Mouse (Mus musculus) stomach, postnatal 0 days (tissue): ENCODE measurements at regions not wholly inside any gene's neighbourhood (a gene's known extent, or its start where the extent isn't known, plus 50 kb on each side); places are given as distances from the start of the nearest gene placed in this dataset.

Source experiments
- ATAC-seq: fragments of 200-750 bp; cut with Nextera tagmentation; 2 replicates; pipeline ENCODE4 v1.8.0; 2017; ENCODE audit not compliant: low FRiP score, low TSS enrichment
- DNase-seq: peaks from one replicate; pipeline ENCODE4 v3.0.0-alpha.2; 2016; ENCODE audit warnings: low spot score
- H3K27ac ChIP-seq: fragments of 300-500 bp; sonication (generic); replicated peaks from 2 replicates; pipeline ENCODE4 v1.5.1; 2014; ENCODE audit warnings: mild to moderate bottlenecking, control low read depth
- H3K27me3 ChIP-seq: fragments of 300-500 bp; sonication (generic); 2 replicates; pipeline ENCODE4 v1.6.1; 2014; ENCODE audit warnings: low read length; ENCODE audit not compliant: control insufficient read depth, insufficient read depth
- H3K36me3 ChIP-seq: fragments of 300-500 bp; sonication (generic); 2 replicates; pipeline ENCODE4 v1.6.1; 2014; ENCODE audit warnings: low read length, mixed read lengths; ENCODE audit not compliant: control insufficient read depth, insufficient read depth
- H3K4me1 ChIP-seq: fragments of 300-500 bp; sonication (generic); replicated peaks from 2 replicates; pipeline ENCODE4 v1.6.1; 2014; ENCODE audit warnings: antibody characterized with exemption; ENCODE audit not compliant: control insufficient read depth, insufficient read depth
- H3K4me2 ChIP-seq: fragments of 300-500 bp; sonication (generic); replicated peaks from 2 replicates; pipeline ENCODE4 v1.6.1; 2014; ENCODE audit warnings: low read depth, mild to moderate bottlenecking, control low read depth, moderate library complexity
- H3K4me3 ChIP-seq: fragments of 300-500 bp; sonication (generic); 2 replicates; pipeline ENCODE4 v1.5.1; 2014; ENCODE audit warnings: low read depth, low read length, control low read depth
- H3K9ac ChIP-seq: fragments of 300-500 bp; sonication (generic); 2 replicates; pipeline ENCODE4 v1.6.1; 2014; ENCODE audit warnings: mild to moderate bottlenecking, low read length, control low read depth, mixed read lengths
- H3K9me3 ChIP-seq: fragments of 300-500 bp; sonication (generic); 2 replicates; pipeline ENCODE4 v1.6.1; 2016; ENCODE audit warnings: low read length; ENCODE audit not compliant: control insufficient read depth
- CTCF ChIP-seq: IDR thresholded peaks from 2 replicates; pipeline ENCODE4 v1.5.1; 2016; ENCODE audit warnings: antibody characterized with exemption, low read depth, mild to moderate bottlenecking, moderate library complexity
- EP300 ChIP-seq: optimal IDR thresholded peaks from 2 replicates; pipeline ENCODE3; 2016; ENCODE audit warnings: antibody characterized with exemption
- WGBS: fragments of 180-500 bp; shearing (Covaris S2); extraction: QIAGEN DNeasy Blood & Tissue Kit; methylation state at CpG from one replicate; pipeline ENCODE4 v1.1.7; 2014; 5-methylcytosine and 5-hydroxymethylcytosine counted together

- Histone ChIP-seq H3K4me2 (no peak overlapping the region), H3K4me3 (no peak overlapping the region), H3K9ac (no peak overlapping the region), H3K9me3 (no peaks in the 10 kb centered on the region), H3K27me3 (no peaks in the 10 kb centered on the region), H3K27ac (no peak overlapping the region), H3K4me1 (no peaks in the 10 kb centered on the region), H3K36me3 (no peaks in the 10 kb centered on the region)
- 81% methylated on average over 6 of the region's 6 CpGs for WGBS
- no peak for ATAC-seq
- TF ChIP-seq CTCF: no peak
- TF ChIP-seq EP300: no peak
- DNase-seq: no peak
Observed at GRCm38 (mm10) chr2:74264963-74265362, 314.3 kb downstream of the Lnpk start.

- no peak for TF ChIP-seq CTCF
- TF ChIP-seq EP300: no peak
- 19% methylated on average over 8 of the region's 8 CpGs for WGBS
- H3K4me2 ChIP-seq: no peak overlapping the region
Observed at GRCm38 (mm10) chr2:74257034-74257781, 322.0 kb downstream of the Lnpk start.

GRCm38 (mm10) chr2:74247521-74247920, 331.7 kb downstream of the Lnpk start:
- no peaks in the 10 kb centered on the region for H3K4me1 ChIP-seq
- no peak overlapping the region for H3K27ac ChIP-seq
- no peaks in the 10 kb centered on the region for H3K9me3 ChIP-seq
- no peak overlapping the region for H3K4me2 ChIP-seq
- WGBS: 87% methylated on average over 3 of the region's 3 CpGs
- H3K9ac ChIP-seq: no peak overlapping the region
- DNase-seq: no peak
- H3K36me3 ChIP-seq: no peaks in the 10 kb centered on the region
- no peak for ATAC-seq
- no peaks in the 10 kb centered on the region for H3K27me3 ChIP-seq
- no peak overlapping the region for H3K4me3 ChIP-seq
- TF ChIP-seq CTCF (peak; percentile 59), EP300 (no peak)

More at GRCm38 (mm10) chr2:74257034-74257781, 322.0 kb downstream of the Lnpk start:
- no peak for DNase-seq
- Histone ChIP-seq H3K4me3 (no peak overlapping the region), H3K4me1 (no peaks in the 10 kb centered on the region), H3K9me3 (no peaks in the 10 kb centered on the region), H3K27ac (no peak overlapping the region), H3K36me3 (no peaks in the 10 kb centered on the region), H3K9ac (no peak overlapping the region), H3K27me3 (no peaks in the 10 kb centered on the region)
- ATAC-seq: no peak

GRCm38 (mm10) chr2:74246631-74247030, 332.6 kb downstream of the Lnpk start:
- ATAC-seq (no peak), DNase-seq (no peak)
- WGBS: 82% methylated on average over 4 of the region's 4 CpGs
- Histone ChIP-seq H3K4me2 (no peak overlapping the region), H3K27ac (no peak overlapping the region), H3K4me1 (no peaks in the 10 kb centered on the region), H3K4me3 (no peak overlapping the region), H3K27me3 (no peaks in the 10 kb centered on the region), H3K9ac (no peak overlapping the region), H3K9me3 (no peaks in the 10 kb centered on the region), H3K36me3 (no peaks in the 10 kb centered on the region)
- TF ChIP-seq EP300 (no peak), CTCF (no peak)

- 72% methylated on average over 6 of the region's 6 CpGs for WGBS
- Histone ChIP-seq H3K9me3 (no peaks in the 10 kb centered on the region), H3K36me3 (no peaks in the 10 kb centered on the region), H3K4me1 (no peaks in the 10 kb centered on the region), H3K9ac (no peak overlapping the region), H3K4me3 (no peak overlapping the region), H3K4me2 (no peak overlapping the region), H3K27ac (no peak overlapping the region), H3K27me3 (no peaks in the 10 kb centered on the region)
- TF ChIP-seq EP300: no peak
- TF ChIP-seq CTCF: no peak
- no peak for ATAC-seq
- no peak for DNase-seq
Observed at GRCm38 (mm10) chr2:74244203-74244602, 333.1 kb upstream of the Atp5g3 start.

GRCm38 (mm10) chr2:74243801-74244200, 332.7 kb upstream of the Atp5g3 start:
- no peak overlapping the region for H3K4me2 ChIP-seq
- no peak for ATAC-seq
- H3K9ac ChIP-seq: no peak overlapping the region
- 26% methylated on average over 9 of the region's 9 CpGs for WGBS
- no peaks in the 10 kb centered on the region for H3K36me3 ChIP-seq
- no peaks in the 10 kb centered on the region for H3K4me1 ChIP-seq
- no peak overlapping the region for H3K4me3 ChIP-seq
- H3K27me3 ChIP-seq: no peaks in the 10 kb centered on the region
- no peak overlapping the region for H3K27ac ChIP-seq
- no peaks in the 10 kb centered on the region for H3K9me3 ChIP-seq
- TF ChIP-seq EP300: no peak
- no peak for TF ChIP-seq CTCF
- no peak for DNase-seq
